Comparison of ENCODE assay signal across 9 mouse cellular contexts in the genomic region with DNA sequence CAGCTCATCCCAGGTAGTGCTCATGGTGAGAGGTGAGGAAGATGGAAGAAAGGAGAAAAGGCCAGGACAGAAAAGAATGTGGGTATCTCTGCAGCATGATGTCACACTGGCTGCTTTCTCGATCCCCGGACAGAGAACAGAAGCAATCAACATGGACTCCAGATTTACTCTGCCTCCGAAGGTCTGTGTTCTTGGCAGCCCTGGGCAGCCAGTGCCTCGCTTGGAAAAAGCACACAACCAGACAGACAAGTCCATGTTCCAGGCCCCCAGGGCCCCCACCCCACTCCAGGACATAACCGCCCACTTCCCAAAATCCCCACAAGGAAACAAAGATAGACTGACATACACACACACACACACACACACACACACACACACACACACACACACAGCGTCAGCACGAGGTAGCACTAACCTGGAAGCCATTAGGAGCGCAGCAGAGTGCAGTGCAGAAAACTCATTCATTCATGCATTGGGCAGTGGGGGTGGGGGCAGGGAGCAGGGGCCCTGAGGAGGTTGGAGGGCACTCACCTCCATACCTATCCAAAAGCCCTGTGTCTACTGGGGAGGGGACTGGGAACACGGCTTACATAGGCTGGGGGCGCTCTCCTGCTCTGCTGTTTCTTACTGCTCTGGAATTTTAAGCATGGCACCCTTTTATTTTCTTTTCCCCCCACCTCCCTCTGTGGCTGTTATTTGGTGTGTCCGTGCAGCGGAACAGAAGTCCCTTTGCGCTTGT.
DNase-seq lines count a peak whose midpoint lies in the region; ATAC-seq and TF ChIP-seq lines count a peak whose summit lies in the region.
"Had no signal": no experiment of that assay in that cellular context is flagged by ENCODE, and none has a peak within 500 bp of the region (broad histone marks: within the 10 kb centered on the region; RNA-seq: fewer than 3 reads in every experiment).

No protein-coding gene starts in this region.

- H3K9me3 ChIP-seq in heart, embryonic 16.5 days (replicated peaks; ENCODE audit: control insufficient read depth, low read length), result no peaks in the 10 kb centered on the region
- H3K9me3 ChIP-seq in forebrain, embryonic 10.5 days, result no peaks in the 10 kb centered on the region
- H3K9me3 ChIP-seq in limb, embryonic 14.5 days (ENCODE audit: control insufficient read depth, low read length), result no peaks in the 10 kb centered on the region
- no peaks in the 10 kb centered on the region for H3K9me3 ChIP-seq in stomach, embryonic 16.5 days (replicated peaks; ENCODE audit: control insufficient read depth, low read length)

- DNase-seq in heart, adult 8-10 months (ENCODE audit: low spot score), result no peak
- peak; percentile 21 for DNase-seq in forebrain, embryonic 10.5 days (ENCODE audit: extremely low spot score, low spot score)
- DNase-seq in limb, embryonic 14.5 days (ENCODE audit: low spot score), result no peak
- no peak for DNase-seq in gastrocnemius, postnatal 14 days
- DNase-seq in natural killer cell, adult 2 months (ENCODE audit: low spot score in 2 of 2), result no peak

- TF ChIP-seq POLR2A in limb, embryonic 14.5 days (IDR thresholded peaks at IDR 0.05; ENCODE audit: borderline replicate concordance, extremely low read depth, insufficient read depth, insufficient read length), result no peak

- ATAC-seq in heart, embryonic 16.5 days (replicated peaks; ENCODE audit: extremely low read depth, insufficient read depth, low FRiP score), result peak; percentile 35
- ATAC-seq in limb, embryonic 14.5 days (ENCODE audit: low FRiP score, low read depth), result peak; percentile 62
- peak; percentile 61; the same call in 1 of the 2 replicates for ATAC-seq in stomach, embryonic 16.5 days (ENCODE audit: insufficient read depth, low FRiP score)

- H3K27me3 ChIP-seq in heart, embryonic 16.5 days (ENCODE audit: control insufficient read depth, insufficient read depth, low read length), result no peaks in the 10 kb centered on the region
- 0 out of 2 replicates have a peak, but pooled peaks cover 3% of the 10 kb centered on the region for H3K27me3 ChIP-seq in forebrain, embryonic 10.5 days (ENCODE audit: poor library complexity, severe bottlenecking)
- no peaks in the 10 kb centered on the region for H3K27me3 ChIP-seq in limb, embryonic 14.5 days (ENCODE audit: control insufficient read depth, insufficient read depth, low read length)
- no peaks in the 10 kb centered on the region for H3K27me3 ChIP-seq in stomach, embryonic 16.5 days (ENCODE audit: control insufficient read depth, insufficient read depth, low read length)
- H3K27me3 ChIP-seq: CH12.LX had no signal

- no peaks in the 10 kb centered on the region for H3K36me3 ChIP-seq in heart, embryonic 16.5 days (ENCODE audit: control insufficient read depth, insufficient read depth)
- no peaks in the 10 kb centered on the region for H3K36me3 ChIP-seq in forebrain, embryonic 10.5 days (replicated peaks)
- H3K36me3 ChIP-seq in limb, embryonic 14.5 days (ENCODE audit: control insufficient read depth, insufficient read depth, low read length), result no peaks in the 10 kb centered on the region
- H3K36me3 ChIP-seq in stomach, embryonic 16.5 days (ENCODE audit: control insufficient read depth, insufficient read depth, low read length), result no peaks in the 10 kb centered on the region

- WGBS in heart, embryonic 16.5 days, result 31% methylated on average over 13 of the region's 13 CpGs
- WGBS in forebrain, embryonic 10.5 days, result 34% methylated on average over 13 of the region's 13 CpGs
- 36% methylated on average over 13 of the region's 13 CpGs for WGBS in limb, embryonic 14.5 days
- WGBS in stomach, embryonic 16.5 days, result 22% methylated on average over 13 of the region's 13 CpGs

- peak overlapping the region; percentile 44; the same call in 1 of the 2 replicates for H3K9ac ChIP-seq in heart, embryonic 16.5 days (ENCODE audit: low read length)
- H3K9ac ChIP-seq in limb, embryonic 14.5 days (ENCODE audit: low read depth, low read length, severe bottlenecking), result peak overlapping the region; percentile 46; the same call in 1 of the 2 replicates
- peak overlapping the region; percentile 63 for H3K9ac ChIP-seq in stomach, embryonic 16.5 days (ENCODE audit: low read length)

- no peak overlapping the region for H3K27ac ChIP-seq in heart, embryonic 16.5 days (ENCODE audit: low read length)
- H3K27ac ChIP-seq in brown adipose tissue, adult 24 weeks (replicated peaks; ENCODE audit: low read depth, low read length), result no peak overlapping the region
- peak overlapping the region; percentile 72 for H3K27ac ChIP-seq in forebrain, embryonic 10.5 days
- no peak overlapping the region for H3K27ac ChIP-seq in limb, embryonic 14.5 days (replicated peaks; ENCODE audit: low read depth, low read length)
- H3K27ac ChIP-seq in stomach, embryonic 16.5 days (ENCODE audit: low read length), result no peak overlapping the region

- H3K4me1 ChIP-seq in heart, embryonic 16.5 days (ENCODE audit: control insufficient read depth, insufficient read depth, low read length), result peaks cover 13% of the 10 kb centered on the region
- no peaks in the 10 kb centered on the region; the same call in 1 of the 2 replicates for H3K4me1 ChIP-seq in brown adipose tissue, adult 24 weeks (ENCODE audit: control insufficient read depth, insufficient read depth, insufficient read length, low read length)
- H3K4me1 ChIP-seq in forebrain, embryonic 10.5 days, result peaks cover 30% of the 10 kb centered on the region
- peaks cover 9% of the 10 kb centered on the region; the same call in 1 of the 2 replicates for H3K4me1 ChIP-seq in limb, embryonic 14.5 days (ENCODE audit: control insufficient read depth, insufficient read depth, low read length)
- H3K4me1 ChIP-seq in stomach, embryonic 16.5 days (ENCODE audit: control insufficient read depth, insufficient read depth, low read length), result 0 out of 2 replicates have a peak, but pooled peaks cover 3% of the 10 kb centered on the region

- peak overlapping the region; percentile 64 for H3K4me2 ChIP-seq in heart, embryonic 16.5 days (ENCODE audit: low read depth, low read length)
- peak overlapping the region; percentile 55 for H3K4me2 ChIP-seq in limb, embryonic 14.5 days (replicated peaks; ENCODE audit: low read depth, low read length, severe bottlenecking)
- H3K4me2 ChIP-seq in stomach, embryonic 16.5 days (ENCODE audit: low read depth, low read length), result peak overlapping the region; percentile 66

- H3K4me3 ChIP-seq in heart, embryonic 16.5 days (ENCODE audit: low read length), result peak overlapping the region; percentile 39
- peak overlapping the region; percentile 34; the same call in 1 of the 2 replicates for H3K4me3 ChIP-seq in brown adipose tissue, adult 24 weeks (ENCODE audit: insufficient read depth, low read depth, low read length)
- peak overlapping the region; percentile 43 for H3K4me3 ChIP-seq in forebrain, embryonic 10.5 days
- peak overlapping the region; percentile 34 for H3K4me3 ChIP-seq in limb, embryonic 14.5 days (replicated peaks; ENCODE audit: low read length)
- peak overlapping the region; percentile 37 for H3K4me3 ChIP-seq in stomach, embryonic 16.5 days (replicated peaks; ENCODE audit: low read length)

- intact Hi-C loops in gastrocnemius, postnatal 14 days (cut with DNase I; ENCODE audit: low total_unique reads), result no loop called here
